Mouse (Mus musculus): ENCODE results near the gene Pa2g4. TPM values are rescaled to one million over a fixed set of nuclear protein-coding genes. Genes with fewer than 3 reads are reported as not detected.
"Not testable (repeated sequence)": the region's sequence is repeated elsewhere in the genome, so short reads cannot be mapped to it uniquely, and the experiment has no call there.

The Pa2g4 gene
- polyA plus RNA-seq (2016; fragmentation: Nextera tagmentation; extraction: Ambion mirVana): 267 and 322 TPM in 2 replicates

- under 1% methylated on average over 58 of the region's 58 CpGs for WGBS
- H3K4me3 ChIP-seq: peak within 1 kb of the TSS; percentile 84
- H3K27ac ChIP-seq: peak within 1 kb of the TSS; percentile 89
- DNase-seq (ENCODE audit: low spot score): peak; percentile 98
- H3K27me3 ChIP-seq (ENCODE audit: low read depth, poor library complexity, severe bottlenecking): no peaks in the 10 kb centered on the region
- H3K36me3 ChIP-seq: peaks cover 32% of the 10 kb centered on the region
- peaks cover 22% of the 10 kb centered on the region for H3K4me1 ChIP-seq
- no peaks in the 10 kb centered on the region for H3K9me3 ChIP-seq (replicated peaks)
These were observed at the start of gene Pa2g4 for GRCm38 (mm10) chr10:128565788-128566531. TSS of gene Pa2g4 (minus strand) at chr10:128565987.

GRCm38 (mm10) chr10:128614934-128615333 lies 49.1 kb upstream of the Pa2g4 start:
- no peak overlapping the region for H3K4me3 ChIP-seq
- no peak for DNase-seq (ENCODE audit: low spot score)
- no peaks in the 10 kb centered on the region for H3K9me3 ChIP-seq (replicated peaks)
- H3K27ac ChIP-seq: no peak overlapping the region
- H3K27me3 ChIP-seq (ENCODE audit: low read depth, poor library complexity, severe bottlenecking): no peaks in the 10 kb centered on the region
- 65% methylated on average over 3 of the region's 3 CpGs for WGBS
- H3K36me3 ChIP-seq: no peaks in the 10 kb centered on the region
- no peaks in the 10 kb centered on the region for H3K4me1 ChIP-seq

GRCm38 (mm10) chr10:128613820-128614219 lies 48.0 kb upstream of the Pa2g4 start:
- not testable (repeated sequence) for H3K36me3 ChIP-seq; H3K4me1 ChIP-seq; H3K27me3 ChIP-seq (ENCODE audit: low read depth, poor library complexity, severe bottlenecking); DNase-seq (ENCODE audit: low spot score); H3K9me3 ChIP-seq (replicated peaks); H3K27ac ChIP-seq; H3K4me3 ChIP-seq
- 78% methylated on average over 4 of the region's 4 CpGs for WGBS

GRCm38 (mm10) chr10:128613154-128613440 lies 47.3 kb upstream of the Pa2g4 start:
- no peaks in the 10 kb centered on the region for H3K36me3 ChIP-seq
- H3K27me3 ChIP-seq (ENCODE audit: low read depth, poor library complexity, severe bottlenecking): no peaks in the 10 kb centered on the region
- no peaks in the 10 kb centered on the region for H3K4me1 ChIP-seq
- H3K9me3 ChIP-seq (replicated peaks): no peaks in the 10 kb centered on the region
- no peak for DNase-seq (ENCODE audit: low spot score)
- WGBS: 48% methylated on average over 6 of the region's 6 CpGs
- no peak overlapping the region for H3K4me3 ChIP-seq
- H3K27ac ChIP-seq: no peak overlapping the region

- Histone ChIP-seq H3K36me3 (no peaks in the 10 kb centered on the region), H3K4me3 (no peak overlapping the region), H3K27ac (no peak overlapping the region), H3K4me1 (no peaks in the 10 kb centered on the region), H3K27me3 (ENCODE audit: low read depth, poor library complexity, severe bottlenecking) (no peaks in the 10 kb centered on the region), H3K9me3 (replicated peaks) (no peaks in the 10 kb centered on the region)
- DNase-seq (ENCODE audit: low spot score): peak; percentile 82
- WGBS: 19% methylated on average over 16 of the region's 16 CpGs
These were observed 46.8 kb upstream of the Pa2g4 start for GRCm38 (mm10) chr10:128612433-128613153.

GRCm38 (mm10) chr10:128606483-128606882 lies 40.7 kb upstream of the Pa2g4 start:
- WGBS: 45% methylated on average over 2 of the region's 2 CpGs
- Histone ChIP-seq H3K27ac (no peak overlapping the region), H3K4me1 (no peaks in the 10 kb centered on the region), H3K9me3 (replicated peaks) (no peaks in the 10 kb centered on the region), H3K36me3 (no peaks in the 10 kb centered on the region), H3K27me3 (ENCODE audit: low read depth, poor library complexity, severe bottlenecking) (no peaks in the 10 kb centered on the region), H3K4me3 (no peak overlapping the region)
- no peak for DNase-seq (ENCODE audit: low spot score)

GRCm38 (mm10) chr10:128602470-128603128 lies 36.8 kb upstream of the Pa2g4 start:
- no peak for DNase-seq (ENCODE audit: low spot score)
- WGBS: 86% methylated on average over 4 of the region's 4 CpGs

GRCm38 (mm10) chr10:128601499-128601898 lies 35.7 kb upstream of the Pa2g4 start:
- Histone ChIP-seq H3K9me3 (replicated peaks) (no peaks in the 10 kb centered on the region), H3K4me1 (no peaks in the 10 kb centered on the region), H3K27ac (no peak overlapping the region), H3K36me3 (no peaks in the 10 kb centered on the region), H3K27me3 (ENCODE audit: low read depth, poor library complexity, severe bottlenecking) (no peaks in the 10 kb centered on the region), H3K4me3 (no peak overlapping the region)
- WGBS: 78% methylated on average over 1 of the region's 1 CpGs
- DNase-seq (ENCODE audit: low spot score): no peak

More at GRCm38 (mm10) chr10:128602470-128603128, 36.8 kb upstream of the Pa2g4 start:
- no peak overlapping the region for H3K27ac ChIP-seq
- H3K4me3 ChIP-seq: no peak overlapping the region
- no peaks in the 10 kb centered on the region for H3K27me3 ChIP-seq (ENCODE audit: low read depth, poor library complexity, severe bottlenecking)
- H3K9me3 ChIP-seq (replicated peaks): no peaks in the 10 kb centered on the region
- no peaks in the 10 kb centered on the region for H3K4me1 ChIP-seq
- no peaks in the 10 kb centered on the region for H3K36me3 ChIP-seq

GRCm38 (mm10) chr10:128598476-128598875 lies 32.7 kb upstream of the Pa2g4 start:
- 37% methylated on average over 2 of the region's 2 CpGs for WGBS
- Histone ChIP-seq H3K4me3 (no peak overlapping the region), H3K27ac (no peak overlapping the region), H3K9me3 (replicated peaks) (no peaks in the 10 kb centered on the region), H3K4me1 (no peaks in the 10 kb centered on the region), H3K36me3 (no peaks in the 10 kb centered on the region), H3K27me3 (ENCODE audit: low read depth, poor library complexity, severe bottlenecking) (no peaks in the 10 kb centered on the region)
- no peak for DNase-seq (ENCODE audit: low spot score)

GRCm38 (mm10) chr10:128592797-128593196 lies 27.0 kb upstream of the Pa2g4 start:
- 87% methylated on average over 5 of the region's 5 CpGs for WGBS
- Histone ChIP-seq H3K4me1 (peaks cover 23% of the 10 kb centered on the region), H3K36me3 (no peaks in the 10 kb centered on the region), H3K9me3 (replicated peaks) (no peaks in the 10 kb centered on the region), H3K27ac (no peak overlapping the region), H3K4me3 (no peak overlapping the region), H3K27me3 (ENCODE audit: low read depth, poor library complexity, severe bottlenecking) (peaks cover 31% of the 10 kb centered on the region)
- no peak for DNase-seq (ENCODE audit: low spot score)

- Histone ChIP-seq H3K4me3 (no peak overlapping the region), H3K9me3 (replicated peaks) (no peaks in the 10 kb centered on the region), H3K36me3 (no peaks in the 10 kb centered on the region), H3K27ac (no peak overlapping the region), H3K4me1 (peaks cover 30% of the 10 kb centered on the region), H3K27me3 (ENCODE audit: low read depth, poor library complexity, severe bottlenecking) (peaks cover 44% of the 10 kb centered on the region)
- no peak for DNase-seq (ENCODE audit: low spot score)
- WGBS: 92% methylated on average over 6 of the region's 6 CpGs
These were observed 25.6 kb upstream of the Pa2g4 start for GRCm38 (mm10) chr10:128591436-128591835.

GRCm38 (mm10) chr10:128590193-128590690 lies 24.5 kb upstream of the Pa2g4 start:
- whole genome bisulfite sequencing: under 1% methylated on average over 43 of the region's 43 CpGs

More at GRCm38 (mm10) chr10:128590193-128590690, 24.5 kb upstream of the Pa2g4 start:
- Histone ChIP-seq H3K27ac (peak overlapping the region; percentile 65), H3K36me3 (no peaks in the 10 kb centered on the region), H3K27me3 (ENCODE audit: low read depth, poor library complexity, severe bottlenecking) (peaks cover 56% of the 10 kb centered on the region), H3K4me3 (peak overlapping the region; percentile 70), H3K4me1 (peaks cover 32% of the 10 kb centered on the region), H3K9me3 (replicated peaks) (no peaks in the 10 kb centered on the region)
- DNase-seq (ENCODE audit: low spot score): peak; percentile 85
